Mouse (Mus musculus): ENCODE measurements at regions not wholly inside any gene's neighbourhood (a gene's known extent, or its start where the extent isn't known, plus 50 kb on each side); places are given as distances from the start of the nearest gene placed in this dataset.
"Not testable (repeated sequence)": the region's sequence is repeated elsewhere in the genome, so short reads cannot be mapped to it uniquely, and the experiment has no call there.

DNA sequence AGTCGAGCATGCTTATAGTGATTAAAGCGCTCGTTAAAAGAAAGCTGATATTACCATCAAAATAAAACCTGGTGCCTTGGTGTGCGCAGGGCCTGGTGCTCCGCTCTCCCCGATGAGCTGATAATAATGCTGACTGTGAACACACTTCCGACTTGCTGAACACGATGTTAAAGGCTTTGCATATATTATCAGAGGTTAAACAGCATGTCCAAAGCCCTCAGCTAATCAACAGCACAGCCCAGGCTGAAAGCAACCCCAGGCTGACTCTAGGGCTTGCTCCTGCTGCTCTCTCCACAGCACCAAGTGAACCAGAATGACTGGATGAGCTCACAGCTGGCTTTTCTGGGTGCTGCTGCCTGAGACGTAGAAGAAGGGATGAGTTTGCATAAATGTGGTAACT, 238.2 kb upstream of the 1700012A03Rik start:
- DNase-seq (ENCODE audit: low read depth, low spot score) = no peak

DNA sequence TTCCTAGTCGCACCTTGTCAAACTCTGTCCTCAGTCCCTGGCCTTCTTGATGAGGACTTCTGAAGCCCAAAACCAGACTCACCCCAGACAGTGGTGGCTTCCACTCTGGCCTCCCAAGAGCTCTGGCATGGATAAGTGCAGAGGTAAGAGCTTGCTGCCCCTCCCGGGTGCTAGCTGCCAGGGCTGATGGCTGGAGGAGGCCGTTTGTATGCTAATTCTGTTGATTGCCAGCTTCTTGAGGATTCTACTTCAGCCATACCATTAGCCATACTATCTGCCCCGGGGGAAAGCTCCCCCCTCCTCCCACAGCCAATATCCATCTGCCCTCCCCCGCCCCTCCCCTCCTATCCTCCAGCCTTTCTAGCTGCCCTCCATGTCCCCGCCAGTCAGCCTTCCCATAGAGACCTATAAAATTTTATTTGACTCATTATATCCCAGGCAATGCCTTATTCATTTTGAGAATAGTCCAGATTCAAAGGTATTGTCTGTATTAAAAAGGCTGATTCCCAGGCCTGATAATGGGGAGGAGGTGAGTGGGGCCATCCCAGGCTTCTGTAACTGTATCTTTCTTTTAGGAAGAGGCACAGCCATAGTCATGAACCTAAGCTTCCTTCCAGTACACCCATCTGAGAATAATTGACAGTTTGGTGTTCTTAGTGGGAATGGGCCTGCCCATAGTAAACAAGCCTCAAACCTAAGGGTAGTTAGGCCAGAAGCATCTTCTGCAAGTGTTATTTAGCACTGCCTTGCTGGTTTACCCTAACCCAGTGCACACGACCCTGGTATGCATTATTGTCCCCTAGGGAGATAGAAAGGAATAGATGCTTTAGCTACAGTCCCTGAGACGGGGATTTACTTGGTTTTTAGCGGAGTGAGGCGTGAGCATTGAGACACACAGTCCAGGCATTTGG, 239.2 kb upstream of the 1700012A03Rik start:
- no peak for DNase-seq (ENCODE audit: low read depth, low spot score)

DNA sequence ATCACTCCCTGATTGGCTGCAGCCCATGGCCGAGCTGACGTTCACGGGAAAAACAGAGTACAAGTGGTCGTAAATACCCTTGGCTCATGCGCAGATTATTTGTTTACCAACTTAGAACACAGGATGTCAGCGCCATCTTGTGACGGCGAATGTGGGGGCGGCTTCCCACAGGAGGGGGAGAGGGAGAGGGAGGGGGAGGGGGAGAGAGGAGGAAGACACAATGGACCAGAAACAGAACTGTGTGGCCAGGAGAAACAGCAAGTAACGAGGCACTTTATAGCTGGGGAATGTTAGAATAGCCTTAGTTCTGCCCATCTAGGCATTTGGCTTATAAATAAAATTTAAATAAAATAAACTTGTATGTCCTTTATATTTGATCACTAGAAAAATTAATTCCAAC, 240.7 kb upstream of the Podxl start:
- not testable (repeated sequence) for DNase-seq (ENCODE audit: low read depth, low spot score)

DNA sequence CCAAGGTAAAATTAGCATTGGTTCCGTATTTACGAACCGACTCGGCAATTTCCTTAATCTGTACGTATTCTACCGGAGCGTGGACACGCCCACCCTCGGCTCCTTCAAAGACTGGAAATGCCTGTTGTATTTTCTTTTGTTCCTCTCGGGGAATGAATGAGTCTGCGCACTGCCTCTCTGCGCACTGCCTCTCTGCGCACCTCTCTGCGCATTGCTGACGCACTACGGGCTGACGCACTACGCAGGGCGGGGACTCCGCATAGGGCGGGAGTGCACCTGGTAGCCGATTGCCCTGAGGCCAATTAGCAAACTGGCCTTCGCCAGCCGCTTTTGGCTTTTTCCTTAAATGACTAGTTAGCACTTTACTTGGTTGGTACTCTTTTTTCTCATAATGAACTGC, 239.4 kb upstream of the Podxl start:
- DNase-seq (ENCODE audit: low read depth, low spot score) = not testable (repeated sequence)

DNA sequence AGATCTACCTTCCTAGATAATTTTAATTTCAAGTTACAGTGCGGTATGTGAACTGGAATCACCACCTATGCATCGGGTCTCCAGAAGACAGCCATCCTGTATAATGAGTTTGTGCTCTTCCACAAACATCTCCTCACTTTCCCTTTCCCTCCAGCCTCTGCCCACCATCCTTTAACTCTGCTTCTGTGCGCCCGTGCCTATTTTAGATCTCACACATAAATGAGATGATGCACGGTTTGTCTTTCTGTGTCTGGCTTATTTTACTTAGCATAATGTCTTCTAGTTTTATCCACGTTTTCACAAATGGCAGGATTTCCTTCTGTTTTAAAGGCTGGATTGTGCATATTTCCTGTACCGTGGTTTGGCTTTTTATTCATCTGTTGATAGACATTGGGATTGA, 227.8 kb upstream of the Podxl start:
- peak; percentile 28 for DNase-seq (ENCODE audit: low read depth, low spot score)

DNA sequence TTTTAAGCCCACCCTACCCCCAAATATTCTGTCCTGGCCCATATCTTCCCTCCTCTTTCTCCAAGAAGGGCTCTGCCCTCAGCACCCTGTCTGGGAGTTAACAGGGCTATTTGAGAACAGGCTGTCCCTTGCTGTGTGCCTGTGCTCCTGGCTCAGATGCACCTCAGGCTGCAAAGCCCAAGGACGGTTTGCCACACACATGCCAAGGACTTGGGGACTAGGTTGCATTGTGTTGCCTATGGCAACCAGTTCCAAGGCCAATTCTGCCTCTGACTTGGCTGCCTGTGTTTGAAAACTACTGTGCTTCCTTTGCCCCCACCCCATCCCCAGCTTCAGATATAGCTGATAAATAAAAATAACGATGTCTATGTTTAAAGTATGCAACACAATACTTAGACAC, 227.1 kb upstream of the Podxl start:
- DNase-seq (ENCODE audit: low read depth, low spot score) = no peak

DNA sequence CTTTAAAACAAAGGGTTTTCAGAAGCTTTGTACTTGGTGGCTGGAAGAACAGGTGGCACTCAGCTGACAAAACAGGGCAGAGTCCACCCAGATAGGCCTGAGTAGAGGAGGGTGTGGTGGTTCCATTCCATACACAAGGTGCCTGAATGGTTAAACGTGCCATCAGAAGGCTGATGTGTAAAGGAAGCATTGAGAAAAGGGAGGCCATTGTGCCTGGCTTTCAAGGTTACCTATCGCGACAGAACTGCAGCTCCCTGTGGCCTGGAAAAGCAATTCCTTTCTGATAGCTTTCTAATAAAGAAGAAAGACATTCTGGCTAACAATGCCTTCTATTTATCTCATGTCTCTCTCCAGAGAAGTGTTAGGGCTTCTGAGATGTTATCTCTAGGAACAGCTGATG, 213.1 kb upstream of the Podxl start:
- no peak for DNase-seq (ENCODE audit: low read depth, low spot score)

DNA sequence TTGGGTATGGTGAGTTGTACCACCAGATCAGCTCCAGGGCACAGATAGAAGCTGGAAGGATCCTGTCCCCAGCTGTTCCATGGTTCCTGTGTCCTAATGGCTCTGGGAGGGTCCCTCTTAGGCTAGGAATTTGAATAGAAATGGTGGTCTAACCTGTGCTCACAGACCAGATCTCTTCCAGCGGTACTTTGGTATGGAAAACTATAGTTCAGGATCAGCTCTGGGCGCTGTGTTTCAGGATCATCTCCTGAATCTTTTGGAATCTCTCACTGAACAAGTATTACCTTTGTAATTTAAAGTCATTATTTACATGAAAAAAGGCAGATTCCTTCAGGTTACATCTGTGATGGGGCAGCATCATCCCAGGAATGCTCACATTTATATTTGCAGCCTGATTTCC, 208.1 kb upstream of the Podxl start:
- DNase-seq (ENCODE audit: low read depth, low spot score) = no peak

DNA sequence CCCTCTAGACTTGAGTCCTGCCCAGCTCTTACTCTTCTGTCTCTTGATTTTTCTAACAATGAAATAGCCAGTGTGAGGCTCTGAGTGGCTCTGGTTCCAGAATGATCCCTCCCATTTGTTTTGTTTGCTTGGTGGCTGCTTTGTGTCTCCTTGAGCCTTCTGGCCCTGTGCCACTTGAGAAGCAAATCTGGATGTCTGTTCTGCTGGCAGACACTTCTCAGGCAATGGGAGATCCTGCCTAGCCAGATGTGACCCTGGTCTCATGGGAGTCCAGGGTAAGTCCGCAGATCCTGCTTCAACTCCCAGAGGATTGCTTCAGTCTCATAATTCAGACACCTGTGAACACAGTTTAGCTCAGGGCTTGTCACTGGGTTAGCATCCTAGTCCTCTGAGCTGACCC, 181.8 kb upstream of the Podxl start:
- no peak for DNase-seq (ENCODE audit: low read depth, low spot score)

DNA sequence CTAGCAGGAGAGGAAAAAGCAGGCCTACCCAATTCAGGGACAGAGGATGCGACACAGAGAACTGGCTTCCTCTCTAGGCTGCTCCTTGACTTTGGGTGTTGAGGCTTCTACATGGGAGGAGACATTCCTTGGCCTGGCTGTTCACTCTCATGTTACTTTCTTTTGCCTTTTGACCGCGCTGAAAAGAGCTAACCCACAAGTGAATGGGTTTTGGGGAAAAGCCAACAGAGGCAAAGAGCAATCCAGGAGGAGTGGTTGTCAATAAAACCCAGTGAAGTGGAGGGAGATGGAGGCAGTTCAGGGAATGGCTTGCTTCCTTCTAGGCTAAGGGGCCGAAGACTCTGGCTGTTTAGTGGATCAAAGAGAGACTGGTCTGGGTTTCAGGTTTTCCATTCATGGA, 167.6 kb upstream of the Podxl start:
- DNase-seq (ENCODE audit: low read depth, low spot score) = no peak

DNA sequence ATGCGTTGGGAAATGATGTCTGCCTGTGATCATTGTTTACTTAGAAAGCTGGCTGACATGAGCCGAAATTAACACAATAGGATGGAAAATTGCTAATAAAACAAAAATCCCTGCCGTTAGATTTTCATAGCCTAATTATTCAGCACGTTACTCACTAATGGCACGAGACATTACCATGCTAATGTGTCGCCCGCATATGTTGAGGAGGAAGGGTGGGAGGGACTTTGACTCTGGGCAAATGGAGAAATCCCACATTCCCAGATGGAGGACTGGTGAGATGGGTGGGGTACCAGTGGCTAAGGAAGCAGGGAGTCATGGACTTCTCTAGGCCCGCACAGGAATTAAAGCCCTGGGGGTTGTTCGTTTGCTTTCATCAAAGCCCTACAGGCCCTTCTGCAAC, 155.8 kb upstream of the Podxl start:
- DNase-seq (ENCODE audit: low read depth, low spot score) = no peak

DNA sequence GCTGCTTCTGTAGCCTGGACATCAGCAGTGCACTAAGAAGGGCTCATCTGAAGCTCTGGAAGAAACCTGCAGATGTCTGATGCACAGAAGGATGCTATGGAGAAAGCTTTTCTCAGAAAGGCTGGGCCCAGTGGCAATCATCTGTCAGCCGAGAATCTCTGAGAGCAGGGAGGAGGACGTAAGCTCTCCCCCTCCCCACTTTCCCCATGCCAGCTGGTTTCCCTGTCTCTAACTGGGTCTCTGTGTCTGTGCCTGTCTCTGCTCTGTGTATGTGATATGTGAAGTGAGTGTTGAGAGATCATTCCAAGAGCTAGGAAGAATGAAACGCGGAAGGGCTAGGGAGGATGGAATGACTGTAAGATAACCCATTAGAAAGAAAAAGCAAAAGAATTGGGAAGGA, 155.1 kb upstream of the Podxl start:
- no peak for DNase-seq (ENCODE audit: low read depth, low spot score)

DNA sequence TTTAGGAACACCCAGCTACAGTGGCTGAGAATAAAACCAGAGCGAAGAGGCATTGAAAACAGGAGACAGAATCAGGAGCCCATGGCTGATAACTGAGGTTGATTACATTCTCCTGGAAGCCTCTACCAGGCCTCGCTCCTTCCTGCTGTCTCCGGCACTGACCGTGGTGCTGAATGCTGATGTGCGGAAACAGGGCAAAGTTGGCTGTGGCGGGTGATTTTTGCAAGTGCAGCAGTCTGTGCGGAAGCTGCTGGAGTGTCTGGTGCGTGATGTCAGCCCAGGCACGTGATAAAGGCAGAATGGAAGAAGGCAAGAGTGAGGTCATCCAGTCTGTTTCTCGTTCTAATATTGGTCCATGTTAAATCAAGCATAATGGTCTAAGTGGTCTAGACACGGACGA, 153.8 kb upstream of the Podxl start:
- DNase-seq (ENCODE audit: low read depth, low spot score) = no peak

DNA sequence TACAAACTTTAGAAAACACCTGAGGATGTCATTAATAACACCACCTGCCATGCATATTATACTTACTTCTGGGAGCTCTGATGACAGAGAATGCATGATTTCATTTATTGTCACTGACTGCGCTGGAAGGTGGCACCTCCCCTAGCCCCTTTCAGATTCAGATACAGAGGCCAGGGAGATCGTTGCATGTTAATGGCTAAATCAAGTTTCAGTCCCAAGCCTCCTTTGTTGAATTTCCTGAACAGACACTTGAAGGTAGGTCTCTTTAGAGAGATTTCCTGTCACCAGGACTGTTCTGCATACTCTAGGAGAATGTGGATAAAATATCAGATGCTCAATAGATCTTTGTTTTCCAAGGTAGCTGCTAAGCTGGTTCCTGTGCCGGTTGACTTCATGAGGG, 143.5 kb upstream of the Podxl start:
- no peak for DNase-seq (ENCODE audit: low read depth, low spot score)

DNA sequence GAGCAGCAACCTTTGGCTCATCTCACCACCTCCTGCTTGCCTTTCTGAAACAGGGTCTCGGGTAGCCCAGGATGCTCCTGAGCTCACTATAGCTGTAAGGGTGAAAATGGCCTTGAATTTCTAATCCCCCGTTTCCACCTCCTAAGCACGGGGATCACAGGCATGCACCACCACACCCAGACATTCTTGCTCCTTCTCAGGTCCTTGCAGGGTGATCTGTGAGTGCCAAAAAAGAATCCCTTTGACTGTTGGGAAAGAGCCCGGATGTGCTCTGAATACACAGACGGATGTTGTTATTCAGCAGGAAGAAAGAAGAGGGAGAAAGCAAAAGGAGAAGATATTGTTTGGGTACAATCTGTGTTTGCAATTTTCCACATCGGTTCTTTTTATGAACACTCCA, 140.4 kb upstream of the Podxl start:
- no peak for DNase-seq (ENCODE audit: low read depth, low spot score)

DNA sequence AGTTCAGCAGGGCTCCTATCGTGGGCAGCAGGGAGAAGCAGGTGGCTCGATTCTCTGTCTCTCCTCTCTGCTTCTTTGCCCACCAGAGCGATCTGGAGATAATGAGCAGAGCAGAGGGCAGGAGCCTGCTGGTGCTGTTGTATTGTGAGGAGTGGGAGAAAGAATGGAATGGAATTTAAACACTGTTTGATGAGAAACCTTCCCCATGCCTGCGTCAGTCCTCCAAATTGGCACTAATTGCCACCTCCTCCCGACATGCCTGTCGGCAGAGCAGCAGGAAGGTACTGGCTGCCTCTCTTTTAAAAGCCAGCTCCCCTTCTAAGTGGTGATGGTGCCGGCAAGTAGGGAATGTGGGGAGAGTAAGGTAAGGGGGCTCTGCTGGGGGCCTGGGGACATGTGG, 139.2 kb upstream of the Podxl start:
- no peak for DNase-seq (ENCODE audit: low read depth, low spot score)

DNA sequence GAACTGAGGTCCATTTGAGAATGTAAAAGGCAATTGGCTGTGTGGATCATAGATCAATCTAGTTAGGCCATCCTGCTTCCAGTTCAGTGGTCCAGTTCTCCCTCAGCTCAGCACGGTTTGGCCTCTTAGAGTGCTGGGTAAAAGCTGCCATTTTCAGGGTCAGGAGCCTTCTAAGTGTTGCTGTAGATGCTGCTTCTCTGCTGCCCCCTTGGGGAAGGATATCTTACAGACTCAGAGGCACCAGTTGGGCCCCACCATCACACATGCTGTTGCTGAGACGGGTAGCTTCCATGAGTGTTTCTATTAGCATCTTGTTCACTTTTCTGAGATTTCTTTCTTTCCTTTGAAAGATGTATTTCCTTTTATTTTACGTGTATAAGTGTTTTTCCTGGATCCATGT, 132.1 kb upstream of the Podxl start:
- no peak for DNase-seq (ENCODE audit: low read depth, low spot score)

DNA sequence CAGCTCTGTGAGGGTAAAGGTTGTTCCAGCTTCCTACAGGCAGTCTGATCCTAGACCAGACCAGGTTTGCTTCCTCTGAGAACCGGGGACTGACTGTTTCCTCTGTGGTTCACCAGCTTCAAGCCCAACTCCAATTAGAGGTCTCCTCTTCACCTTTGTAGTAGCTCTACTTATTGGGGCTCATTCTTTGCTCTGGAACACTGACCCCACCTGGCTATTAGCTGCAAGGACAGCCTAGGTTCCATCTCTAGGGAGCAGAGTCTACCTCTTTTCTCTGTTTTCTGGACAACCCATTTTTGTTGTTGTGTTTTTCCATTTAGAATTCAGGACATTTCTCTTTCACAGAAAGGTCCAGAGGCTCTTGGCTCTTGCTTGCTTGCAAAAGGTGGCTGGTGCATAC, 129.3 kb upstream of the Podxl start:
- DNase-seq (ENCODE audit: low read depth, low spot score) = no peak

DNA sequence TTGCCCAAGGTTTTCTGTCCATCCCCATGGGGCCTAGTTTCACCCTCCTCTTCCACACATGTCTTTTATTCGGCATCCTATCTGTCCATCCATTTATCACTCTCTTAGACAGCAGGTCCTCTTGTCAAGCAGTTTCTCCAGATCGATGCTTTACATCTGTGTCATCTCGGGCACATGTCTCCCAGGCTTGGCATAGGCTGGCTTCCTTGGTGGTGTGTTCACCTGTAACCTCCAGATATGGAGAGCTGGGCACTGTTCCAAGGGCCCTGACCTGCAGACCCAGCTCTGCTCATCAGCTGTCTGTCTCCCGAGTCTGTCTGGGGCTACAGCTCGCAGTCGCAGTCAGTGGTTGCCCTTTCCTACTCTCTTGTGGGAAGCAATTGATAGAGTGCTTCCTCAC, 128.2 kb upstream of the Podxl start:
- no peak for DNase-seq (ENCODE audit: low read depth, low spot score)

DNA sequence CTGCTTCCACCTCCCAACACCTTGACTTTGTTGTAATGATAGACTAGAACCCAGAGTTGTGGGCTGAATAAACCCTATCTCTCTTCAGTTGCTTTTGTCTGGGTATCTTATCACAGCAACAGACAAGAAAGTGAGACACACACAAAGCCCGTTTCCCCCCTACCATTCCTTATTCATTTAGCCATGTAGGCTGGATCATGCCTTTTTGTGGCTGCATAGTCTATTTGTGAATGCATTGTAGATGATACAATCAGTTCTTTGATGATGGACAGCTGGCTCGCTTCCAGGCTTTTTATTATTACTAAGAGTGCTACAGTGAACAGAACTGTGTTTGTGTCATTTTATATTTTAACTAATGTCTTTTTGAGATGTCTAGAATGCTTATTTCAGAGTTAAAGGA, 116.3 kb upstream of the Podxl start:
- DNase-seq (ENCODE audit: low read depth, low spot score) = no peak

DNA sequence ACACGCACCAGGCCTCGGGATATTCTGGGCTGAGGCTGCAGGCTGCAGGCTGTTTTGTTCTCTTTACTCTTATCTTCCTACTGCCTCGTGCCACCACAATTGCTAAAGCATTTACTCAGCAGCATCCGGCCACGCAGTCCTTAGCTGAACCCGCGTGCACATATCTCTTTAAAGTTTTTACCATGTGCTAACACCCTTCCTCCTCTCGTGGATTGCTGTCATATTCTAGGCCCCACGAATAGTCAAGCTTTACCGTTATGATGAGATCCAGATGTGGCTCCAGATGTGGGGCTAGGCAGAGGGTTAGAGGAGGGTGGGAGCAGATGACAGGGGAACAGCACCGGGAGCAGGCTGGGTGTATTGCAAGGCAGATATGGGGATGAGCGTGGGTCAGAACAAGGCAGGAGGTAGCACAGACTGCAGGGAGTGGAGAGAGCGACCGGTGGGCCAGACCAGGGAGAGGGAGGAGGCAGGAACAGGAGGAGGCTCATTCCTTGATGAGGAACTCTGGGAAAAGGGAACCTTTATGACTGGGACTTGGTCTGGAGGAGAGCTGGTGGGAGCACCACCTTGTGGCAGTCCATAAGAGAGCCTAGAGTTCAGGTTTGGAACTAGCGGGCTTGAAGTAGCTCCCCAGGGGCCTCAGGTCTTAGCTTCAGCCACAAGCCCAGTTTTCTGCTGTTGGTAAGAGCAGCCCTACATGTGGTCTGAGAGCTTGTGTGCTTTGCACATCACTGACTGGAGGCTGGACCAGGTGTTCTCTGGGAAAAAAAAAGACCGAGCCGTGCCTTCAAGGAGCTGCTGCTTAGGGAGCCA, 102.1 kb upstream of the Podxl start:
- no peak for DNase-seq (ENCODE audit: low read depth, low spot score)

DNA sequence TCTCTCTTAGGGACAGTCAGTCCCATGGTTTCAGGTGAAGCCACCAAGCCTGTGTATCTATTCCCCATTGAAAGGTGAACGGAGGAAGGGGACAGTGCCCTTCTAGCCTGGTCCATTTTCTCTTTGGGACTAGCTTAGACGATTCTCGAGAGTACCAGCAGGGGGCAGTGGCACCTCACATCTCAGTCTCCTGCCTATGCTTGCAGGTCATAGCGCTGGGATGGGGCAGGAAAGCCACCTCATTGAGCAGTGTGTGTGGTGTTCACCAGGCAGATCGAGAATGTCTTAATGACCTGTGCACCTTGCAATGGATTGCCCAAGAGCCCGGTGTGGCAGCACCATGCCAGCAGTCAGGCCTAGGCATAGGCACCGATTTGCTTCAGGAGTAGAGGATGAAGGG, 100.7 kb upstream of the Podxl start:
- no peak for DNase-seq (ENCODE audit: low read depth, low spot score)

DNA sequence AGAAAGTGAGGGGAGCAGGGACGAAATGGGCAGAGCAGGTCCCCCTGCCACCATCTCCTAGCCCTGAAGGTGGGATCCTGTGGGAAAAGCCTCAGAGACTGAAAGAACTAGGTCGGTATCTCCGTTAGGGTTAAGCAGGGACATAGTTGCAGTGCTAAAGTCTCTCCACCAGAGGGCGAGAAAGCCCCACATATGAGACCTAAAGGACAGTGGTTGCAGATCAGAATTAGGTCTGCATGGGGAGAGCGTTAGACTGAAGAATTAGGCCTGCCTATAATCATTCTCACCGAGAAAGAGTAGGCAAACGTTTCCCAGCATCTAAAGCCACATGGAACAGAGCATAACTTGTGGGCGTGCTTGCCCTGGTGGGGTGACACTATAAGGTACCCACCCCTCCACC, 97.0 kb upstream of the Podxl start:
- no peak for DNase-seq (ENCODE audit: low read depth, low spot score)
